Mouse (Mus musculus): ENCODE results near the gene Prkag1. TPM values are rescaled to one million over a fixed set of nuclear protein-coding genes. Genes with fewer than 3 reads are reported as not detected.

Prkag1 gene
- polyA plus RNA-seq, 1 experiment from 2014 or later = 59.0 TPM

GRCm38 (mm10) chr15:98853161-98853937 is 22.0 kb upstream of the Prkag1 start:
- Histone ChIP-seq H3K4me3 (replicated peaks; ENCODE audit: low read length) (no peak overlapping the region), H3K9ac (no peak overlapping the region), H3K4me2 (replicated peaks) (no peak overlapping the region), H3K4me1 (replicated peaks; ENCODE audit: control insufficient read depth, insufficient read depth, low read length) (no peaks in the 10 kb centered on the region), H3K9me3 (ENCODE audit: control insufficient read depth, low read length) (no peaks in the 10 kb centered on the region), H3K27ac (no peak overlapping the region), H3K36me3 (replicated peaks; ENCODE audit: control insufficient read depth, insufficient read depth) (peaks cover 100% of the 10 kb centered on the region), H3K27me3 (ENCODE audit: control insufficient read depth, insufficient read depth, low read length) (no peaks in the 10 kb centered on the region)
- ATAC-seq (ENCODE audit: low FRiP score) (no peak), DNase-seq (ENCODE audit: low spot score) (no peak)
- 93% methylated on average over 28 of the region's 28 CpGs for WGBS

- Histone ChIP-seq H3K36me3 (replicated peaks; ENCODE audit: control insufficient read depth, insufficient read depth) (peaks cover 100% of the 10 kb centered on the region), H3K27ac (no peak overlapping the region), H3K4me1 (replicated peaks; ENCODE audit: control insufficient read depth, insufficient read depth, low read length) (no peaks in the 10 kb centered on the region), H3K4me2 (replicated peaks) (no peak overlapping the region), H3K9ac (no peak overlapping the region), H3K27me3 (ENCODE audit: control insufficient read depth, insufficient read depth, low read length) (no peaks in the 10 kb centered on the region), H3K4me3 (replicated peaks; ENCODE audit: low read length) (no peak overlapping the region), H3K9me3 (ENCODE audit: control insufficient read depth, low read length) (no peaks in the 10 kb centered on the region)
- DNase-seq (ENCODE audit: low spot score) (no peak), ATAC-seq (ENCODE audit: low FRiP score) (no peak)
- 88% methylated on average over 8 of the region's 9 CpGs for WGBS
These were observed 21.4 kb upstream of the Prkag1 start for GRCm38 (mm10) chr15:98852733-98853132.

GRCm38 (mm10) chr15:98852071-98852470 is 20.8 kb upstream of the Prkag1 start:
- peaks cover 100% of the 10 kb centered on the region for H3K36me3 ChIP-seq (replicated peaks; ENCODE audit: control insufficient read depth, insufficient read depth)
- no peaks in the 10 kb centered on the region for H3K4me1 ChIP-seq (replicated peaks; ENCODE audit: control insufficient read depth, insufficient read depth, low read length)
- no peaks in the 10 kb centered on the region for H3K9me3 ChIP-seq (ENCODE audit: control insufficient read depth, low read length)
- H3K4me2 ChIP-seq (replicated peaks) = no peak overlapping the region
- no peaks in the 10 kb centered on the region for H3K27me3 ChIP-seq (ENCODE audit: control insufficient read depth, insufficient read depth, low read length)
- no peak overlapping the region for H3K9ac ChIP-seq
- no peak overlapping the region for H3K27ac ChIP-seq
- H3K4me3 ChIP-seq (replicated peaks; ENCODE audit: low read length) = no peak overlapping the region
- ATAC-seq (ENCODE audit: low FRiP score) (no peak), DNase-seq (ENCODE audit: low spot score) (no peak)
- WGBS = 94% methylated on average over 9 of the region's 9 CpGs

GRCm38 (mm10) chr15:98851229-98851818 is 20.0 kb upstream of the Prkag1 start:
- 91% methylated on average over 21 of the region's 21 CpGs for WGBS
- H3K27me3 ChIP-seq (ENCODE audit: control insufficient read depth, insufficient read depth, low read length) = no peaks in the 10 kb centered on the region
- H3K36me3 ChIP-seq (replicated peaks; ENCODE audit: control insufficient read depth, insufficient read depth) = peaks cover 100% of the 10 kb centered on the region
- H3K4me2 ChIP-seq (replicated peaks) = no peak overlapping the region
- H3K9me3 ChIP-seq (ENCODE audit: control insufficient read depth, low read length) = no peaks in the 10 kb centered on the region
- H3K9ac ChIP-seq = no peak overlapping the region
- no peak overlapping the region for H3K4me3 ChIP-seq (replicated peaks; ENCODE audit: low read length)
- H3K4me1 ChIP-seq (replicated peaks; ENCODE audit: control insufficient read depth, insufficient read depth, low read length) = no peaks in the 10 kb centered on the region
- no peak overlapping the region for H3K27ac ChIP-seq
- no peak for DNase-seq (ENCODE audit: low spot score)
- no peak for ATAC-seq (ENCODE audit: low FRiP score)

GRCm38 (mm10) chr15:98850668-98851067 is 19.3 kb upstream of the Prkag1 start:
- no peak for DNase-seq (ENCODE audit: low spot score)
- ATAC-seq (ENCODE audit: low FRiP score) = no peak
- H3K9ac ChIP-seq = no peak overlapping the region
- no peaks in the 10 kb centered on the region for H3K9me3 ChIP-seq (ENCODE audit: control insufficient read depth, low read length)
- H3K4me2 ChIP-seq (replicated peaks) = no peak overlapping the region
- 91% methylated on average over 14 of the region's 14 CpGs for WGBS
- no peaks in the 10 kb centered on the region for H3K27me3 ChIP-seq (ENCODE audit: control insufficient read depth, insufficient read depth, low read length)
- no peaks in the 10 kb centered on the region for H3K4me1 ChIP-seq (replicated peaks; ENCODE audit: control insufficient read depth, insufficient read depth, low read length)
- H3K36me3 ChIP-seq (replicated peaks; ENCODE audit: control insufficient read depth, insufficient read depth) = peaks cover 100% of the 10 kb centered on the region
- no peak overlapping the region for H3K4me3 ChIP-seq (replicated peaks; ENCODE audit: low read length)
- H3K27ac ChIP-seq = no peak overlapping the region

- Histone ChIP-seq H3K9ac (no peak overlapping the region), H3K4me2 (replicated peaks) (no peak overlapping the region), H3K27me3 (ENCODE audit: control insufficient read depth, insufficient read depth, low read length) (no peaks in the 10 kb centered on the region), H3K9me3 (ENCODE audit: control insufficient read depth, low read length) (no peaks in the 10 kb centered on the region), H3K4me3 (replicated peaks; ENCODE audit: low read length) (no peak overlapping the region), H3K27ac (no peak overlapping the region), H3K4me1 (replicated peaks; ENCODE audit: control insufficient read depth, insufficient read depth, low read length) (no peaks in the 10 kb centered on the region), H3K36me3 (replicated peaks; ENCODE audit: control insufficient read depth, insufficient read depth) (peaks cover 100% of the 10 kb centered on the region)
- DNase-seq (ENCODE audit: low spot score) (no peak), ATAC-seq (ENCODE audit: low FRiP score) (no peak)
- 94% methylated on average over 16 of the region's 16 CpGs for WGBS
These were observed 18.8 kb upstream of the Prkag1 start for GRCm38 (mm10) chr15:98849956-98850600.

GRCm38 (mm10) chr15:98849165-98849564 is 17.8 kb upstream of the Prkag1 start:
- no peaks in the 10 kb centered on the region for H3K4me1 ChIP-seq (replicated peaks; ENCODE audit: control insufficient read depth, insufficient read depth, low read length)
- H3K4me3 ChIP-seq (replicated peaks; ENCODE audit: low read length) = no peak overlapping the region
- H3K9ac ChIP-seq = no peak overlapping the region
- H3K36me3 ChIP-seq (replicated peaks; ENCODE audit: control insufficient read depth, insufficient read depth) = peaks cover 100% of the 10 kb centered on the region
- DNase-seq (ENCODE audit: low spot score) (no peak), ATAC-seq (ENCODE audit: low FRiP score) (no peak)
- H3K9me3 ChIP-seq (ENCODE audit: control insufficient read depth, low read length) = no peaks in the 10 kb centered on the region
- H3K27me3 ChIP-seq (ENCODE audit: control insufficient read depth, insufficient read depth, low read length) = no peaks in the 10 kb centered on the region
- 96% methylated on average over 11 of the region's 11 CpGs for WGBS
- H3K4me2 ChIP-seq (replicated peaks) = no peak overlapping the region
- H3K27ac ChIP-seq = no peak overlapping the region

- Histone ChIP-seq H3K27me3 (ENCODE audit: control insufficient read depth, insufficient read depth, low read length) (no peaks in the 10 kb centered on the region), H3K9me3 (ENCODE audit: control insufficient read depth, low read length) (no peaks in the 10 kb centered on the region), H3K4me3 (replicated peaks; ENCODE audit: low read length) (no peak overlapping the region), H3K27ac (no peak overlapping the region), H3K4me1 (replicated peaks; ENCODE audit: control insufficient read depth, insufficient read depth, low read length) (no peaks in the 10 kb centered on the region), H3K9ac (no peak overlapping the region), H3K4me2 (replicated peaks) (no peak overlapping the region), H3K36me3 (replicated peaks; ENCODE audit: control insufficient read depth, insufficient read depth) (peaks cover 100% of the 10 kb centered on the region)
- DNase-seq (ENCODE audit: low spot score) (no peak), ATAC-seq (ENCODE audit: low FRiP score) (no peak)
- 85% methylated on average over 8 of the region's 8 CpGs for WGBS
These were observed 14.8 kb upstream of the Prkag1 start for GRCm38 (mm10) chr15:98846140-98846539.

- no peaks in the 10 kb centered on the region for H3K27me3 ChIP-seq (ENCODE audit: control insufficient read depth, insufficient read depth, low read length)
- WGBS = 95% methylated on average over 2 of the region's 2 CpGs
- ATAC-seq (ENCODE audit: low FRiP score) = no peak
- H3K9ac ChIP-seq = no peak overlapping the region
- H3K4me1 ChIP-seq (replicated peaks; ENCODE audit: control insufficient read depth, insufficient read depth, low read length) = no peaks in the 10 kb centered on the region
- no peak overlapping the region for H3K27ac ChIP-seq
- no peak for DNase-seq (ENCODE audit: low spot score)
- H3K9me3 ChIP-seq (ENCODE audit: control insufficient read depth, low read length) = no peaks in the 10 kb centered on the region
- H3K4me3 ChIP-seq (replicated peaks; ENCODE audit: low read length) = no peak overlapping the region
- H3K4me2 ChIP-seq (replicated peaks) = no peak overlapping the region
- peaks cover 100% of the 10 kb centered on the region for H3K36me3 ChIP-seq (replicated peaks; ENCODE audit: control insufficient read depth, insufficient read depth)
These were observed 13.8 kb upstream of the Prkag1 start for GRCm38 (mm10) chr15:98845149-98845548.
